Mouse (Mus musculus) left cerebral cortex, adult 2 months (tissue): ENCODE data around the gene Ltbp1. TPM values are rescaled to one million over a fixed set of nuclear protein-coding genes. Genes with fewer than 3 reads are reported as not detected.

Experiments used
- DNase-seq, 2 experiments: peaks; one replicate each; pipeline ENCODE4 v3.0.0; 2021 to 2022; ENCODE audit warnings: low spot score in 2 of 2, mixed read lengths in 1 of 2; ENCODE audit errors: extremely low spot score in 1 of 2
- H3K27ac ChIP-seq: fragments of 200-600 bp; 2 replicates; pipeline ENCODE4 v1.8.1; 2022
- H3K4me3 ChIP-seq: fragments of 200-600 bp; 2 replicates; pipeline ENCODE4 v1.8.1; 2022
- CTCF ChIP-seq: fragments of 200-600 bp; IDR thresholded peaks from 2 replicates; pipeline ENCODE4 v1.8.1; 2022; ENCODE audit warnings: antibody characterized with exemption, mild to moderate bottlenecking, moderate library complexity
- intact Hi-C: fragments of 180-260 bp; cut with DNase I; formaldehyde crosslinking; loops from one replicate; pipeline ENCODE4 v1.15.1; 2025
- long read RNA-seq, 2 experiments: library from polyadenylated mRNA; stranded (forward); transcript quantifications; one replicate each; pipeline ENCODE4 v2.0.0; 2021; ENCODE audit warnings: borderline mapping rate in 2 of 2
- total RNA-seq, 2 experiments: library from RNA; stranded (reverse); gene quantifications; 2 replicates each; pipeline ENCODE4 v1.2.3; 2021

Gene Ltbp1
- total RNA-seq, result 1 to 10 TPM; 8.5 to 9.3 TPM
- long read RNA-seq, experiment 1, full-length matches to known transcripts, result 1 of 1 reads
- long read RNA-seq, experiment 1, partial matches to known transcripts, result 0 of 1 reads
- long read RNA-seq, experiment 1, other reads (novel, unspliced or antisense), result 0 of 1 reads
- long read RNA-seq, experiment 2, full-length matches to known transcripts, result 2 of 3 reads
- long read RNA-seq, experiment 2, partial matches to known transcripts, result 1 of 3 reads
- long read RNA-seq, experiment 2, other reads (novel, unspliced or antisense), result 0 of 3 reads

DNA sequence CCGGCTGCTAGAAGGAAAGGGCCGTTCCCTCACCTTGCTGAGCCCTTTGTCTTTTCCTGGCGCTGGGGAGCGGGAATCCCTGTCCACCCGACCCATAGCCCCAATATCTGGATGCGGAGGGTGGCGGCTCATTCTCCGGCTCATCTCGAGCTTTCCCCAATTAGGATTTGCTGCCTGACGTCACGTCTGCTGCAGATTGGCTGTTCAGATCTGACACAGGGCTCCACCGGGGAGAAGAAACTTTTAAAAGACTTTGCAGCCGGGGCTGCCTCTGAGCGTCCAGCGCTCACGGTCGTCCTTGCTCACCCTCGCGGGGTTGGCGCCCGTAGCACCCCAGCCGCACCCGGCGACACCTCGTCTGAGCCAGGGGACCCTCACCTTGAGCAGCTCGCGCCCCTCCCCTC lies at the start of gene Ltbp1:
Gene Ltbp1 (plus strand): TSS at position 288 of the 404 bp plus-strand sequence.
- no peak for TF ChIP-seq CTCF
- H3K27ac ChIP-seq, result no peak within 1 kb of the TSS
- intact Hi-C loops, result loop anchor here (1.0 to 5.0 kb wide), 2 partner anchors 82 to 194 kb away; no protein-coding TSS in a partner anchor
- H3K4me3 ChIP-seq, result peak within 1 kb of the TSS; percentile 66
- DNase-seq, result peak in 1 of 2 experiments; percentile 47

DNA sequence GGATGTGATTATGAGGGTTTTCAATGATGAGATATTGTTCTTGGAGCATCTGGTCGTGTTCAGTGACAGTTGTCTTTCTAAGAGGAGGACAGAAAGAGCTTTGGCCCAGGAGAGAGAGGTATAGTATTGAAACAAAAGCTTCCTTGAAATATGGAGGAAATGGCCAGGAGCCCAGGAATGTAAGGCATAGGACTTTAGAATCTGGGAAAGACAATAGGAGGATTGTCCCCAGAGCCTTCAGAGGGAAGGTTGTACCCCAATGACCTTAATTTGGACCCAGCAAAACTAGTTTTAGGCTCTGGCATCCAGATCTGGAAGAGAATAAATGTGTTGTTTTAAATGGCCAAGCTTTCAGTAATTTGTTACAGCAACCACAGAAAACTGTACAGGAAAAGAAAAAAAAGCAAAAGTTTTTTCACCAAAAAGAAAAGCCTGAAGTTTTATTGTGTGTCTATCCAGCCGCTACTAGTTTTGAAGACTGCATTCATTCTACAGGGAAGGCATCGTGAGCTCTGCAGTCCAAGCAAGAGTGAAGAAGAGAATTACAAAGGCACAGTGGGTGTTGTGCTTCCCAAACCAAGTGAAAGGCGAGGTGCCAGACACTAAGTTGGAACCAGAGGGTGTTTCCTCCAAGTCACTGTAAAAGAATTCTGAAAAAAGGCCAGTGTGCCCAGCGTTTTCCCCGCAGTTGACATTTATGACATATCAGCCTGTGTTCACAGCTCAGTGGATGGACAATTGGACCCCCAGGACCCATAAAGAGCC lies 45.7 kb upstream of the Ltbp1 start:
- Histone ChIP-seq H3K4me3 (no peak overlapping the region), H3K27ac (no peak overlapping the region)
- TF ChIP-seq CTCF, result no peak
- intact Hi-C loops, result no loop called here
- no peak for DNase-seq

GRCm38 (mm10) chr17:74963222-74963621 lies 42.1 kb upstream of the Ltbp1 start:
- intact Hi-C loops, result no loop called here
- TF ChIP-seq CTCF, result no peak
- DNase-seq, result no peak

GRCm38 (mm10) chr17:74963861-74964260 lies 41.5 kb upstream of the Ltbp1 start:
- Histone ChIP-seq H3K27ac (no peak overlapping the region), H3K4me3 (no peak overlapping the region)
- no peak for DNase-seq
- intact Hi-C loops, result no loop called here
- no peak for TF ChIP-seq CTCF

More at GRCm38 (mm10) chr17:74963222-74963621, 42.1 kb upstream of the Ltbp1 start:
- H3K4me3 ChIP-seq, result no peak overlapping the region
- H3K27ac ChIP-seq, result no peak overlapping the region

DNA sequence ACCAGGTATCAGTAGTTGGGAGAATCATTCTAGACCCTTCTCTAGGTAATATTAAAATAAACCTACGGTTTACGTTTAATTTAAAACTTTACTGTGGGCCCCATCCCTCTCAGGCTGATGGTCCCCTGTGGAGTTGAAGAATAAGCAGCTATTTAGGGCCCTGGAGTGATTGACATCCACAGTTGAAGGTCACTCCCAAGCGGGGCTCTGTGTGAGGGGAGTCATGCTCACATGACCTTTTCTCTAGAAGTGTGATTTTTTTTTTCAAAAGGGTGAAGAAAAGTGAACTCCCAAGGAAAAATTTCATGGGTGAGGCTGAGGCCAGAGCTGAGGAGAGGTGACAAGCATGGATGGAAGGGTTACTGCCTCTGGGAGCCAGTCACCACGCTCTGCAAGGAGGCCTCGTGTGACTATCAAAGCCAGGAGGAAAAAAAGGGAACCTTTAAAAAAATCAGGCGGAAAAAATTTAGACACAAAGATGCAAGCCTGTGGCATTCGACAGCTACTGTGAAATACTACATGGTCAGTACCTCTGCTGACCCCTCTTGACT lies 38.0 kb upstream of the Ltbp1 start:
- no peak overlapping the region for H3K4me3 ChIP-seq
- H3K27ac ChIP-seq, result no peak overlapping the region
- no peak for TF ChIP-seq CTCF
- no peak for DNase-seq
- intact Hi-C loops, result no loop called here

GRCm38 (mm10) chr17:74968152-74968712 lies 37.1 kb upstream of the Ltbp1 start:
- H3K27ac ChIP-seq, result no peak overlapping the region
- intact Hi-C loops, result no loop called here
- DNase-seq, result no peak
- H3K4me3 ChIP-seq, result no peak overlapping the region
- TF ChIP-seq CTCF, result no peak

- Histone ChIP-seq H3K4me3 (no peak overlapping the region), H3K27ac (no peak overlapping the region)
- TF ChIP-seq CTCF, result no peak
- intact Hi-C loops, result no loop called here
- DNase-seq, result no peak
Observed at GRCm38 (mm10) chr17:74968738-74969271, 36.6 kb upstream of the Ltbp1 start.

GRCm38 (mm10) chr17:74975192-74975591 lies 30.2 kb upstream of the Ltbp1 start:
- TF ChIP-seq CTCF, result no peak
- H3K4me3 ChIP-seq, result no peak overlapping the region
- no peak for DNase-seq
- intact Hi-C loops, result no loop called here
- no peak overlapping the region for H3K27ac ChIP-seq

DNA sequence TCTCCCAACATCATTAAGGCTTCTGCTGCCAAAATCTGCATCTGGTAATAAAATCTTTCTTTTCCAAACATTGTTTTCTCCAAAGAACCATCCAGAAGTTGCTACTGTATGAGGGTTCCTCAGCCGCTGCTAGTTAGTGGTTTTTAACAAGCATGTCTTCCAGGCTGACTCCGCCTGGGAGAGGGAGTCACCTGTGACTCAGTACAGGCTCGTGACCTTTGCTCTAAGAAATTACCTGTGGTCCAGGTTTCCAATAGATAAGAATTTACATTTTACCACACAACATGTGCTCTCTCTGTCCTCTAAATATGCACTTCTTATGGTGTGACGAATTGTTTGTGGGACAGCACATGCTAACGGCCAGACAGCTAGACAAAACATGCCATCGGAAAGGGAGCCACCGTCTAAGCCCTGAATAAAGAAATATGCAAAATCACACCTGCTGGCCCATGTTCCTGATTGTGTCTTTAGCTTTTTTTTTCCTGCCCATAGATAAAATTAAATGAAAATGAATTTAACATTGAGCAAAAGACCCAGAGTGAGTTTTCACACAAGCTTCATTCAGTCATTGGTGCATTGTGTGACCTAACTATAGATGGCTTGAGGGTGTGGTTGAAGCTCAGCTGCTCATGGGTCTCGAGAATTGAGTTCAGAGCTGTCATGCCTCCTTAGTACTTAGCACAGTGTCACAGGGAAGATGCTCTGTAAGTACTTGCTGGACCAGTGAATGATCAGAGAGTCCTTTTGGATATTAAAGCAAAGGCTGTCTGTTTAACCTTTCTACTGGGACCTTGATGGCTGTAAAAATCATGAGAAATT lies 29.0 kb upstream of the Ltbp1 start:
- no peak for DNase-seq
- H3K4me3 ChIP-seq, result no peak overlapping the region
- TF ChIP-seq CTCF, result no peak
- H3K27ac ChIP-seq, result no peak overlapping the region
- intact Hi-C loops, result no loop called here

DNA sequence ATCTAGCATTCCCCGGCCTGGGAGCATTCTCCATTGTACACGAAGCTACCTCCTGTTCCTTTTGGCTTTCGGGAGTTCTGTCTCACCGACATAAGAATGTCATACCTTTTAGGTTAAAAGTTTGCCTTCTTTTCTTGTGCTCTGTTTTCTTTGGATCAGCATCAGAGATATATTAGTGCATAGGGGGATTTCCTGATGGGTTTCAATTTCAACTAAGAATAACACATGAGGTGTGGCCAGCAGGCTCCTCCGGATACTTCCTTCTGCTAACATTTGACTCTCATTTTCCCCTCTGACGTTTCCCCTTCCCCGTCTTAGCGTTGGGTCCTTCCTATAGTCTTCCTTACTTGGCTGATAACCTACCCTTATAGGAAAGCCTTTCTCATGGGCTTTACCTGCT lies 25.6 kb upstream of the Ltbp1 start:
- TF ChIP-seq CTCF, result no peak
- Histone ChIP-seq H3K4me3 (no peak overlapping the region), H3K27ac (no peak overlapping the region)
- intact Hi-C loops, result no loop called here
- DNase-seq, result no peak

DNA sequence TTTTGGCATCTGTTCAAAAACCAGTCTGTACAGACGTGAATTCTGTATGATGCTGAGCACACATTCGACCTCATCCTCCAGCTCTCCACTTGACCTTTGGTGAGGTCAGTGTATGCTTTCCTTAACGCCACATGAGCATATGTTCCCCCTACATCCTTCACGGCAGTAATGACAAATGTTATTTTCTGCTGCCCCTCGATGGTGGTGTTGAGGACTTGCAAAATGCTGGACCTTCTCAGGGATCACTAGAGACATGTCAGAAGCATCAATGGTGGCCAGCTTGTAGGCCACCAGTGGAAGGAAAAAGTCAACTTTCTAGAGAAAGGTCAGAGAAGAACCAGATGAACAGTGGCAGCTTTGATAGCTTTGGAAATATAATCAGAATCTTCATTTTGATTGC lies 23.7 kb upstream of the Ltbp1 start:
- no peak overlapping the region for H3K4me3 ChIP-seq
- TF ChIP-seq CTCF, result no peak
- DNase-seq, result no peak
- no peak overlapping the region for H3K27ac ChIP-seq
- intact Hi-C loops, result no loop called here
